Mouse (Mus musculus): ENCODE data around the gene 1700025G04Rik.

DNA sequence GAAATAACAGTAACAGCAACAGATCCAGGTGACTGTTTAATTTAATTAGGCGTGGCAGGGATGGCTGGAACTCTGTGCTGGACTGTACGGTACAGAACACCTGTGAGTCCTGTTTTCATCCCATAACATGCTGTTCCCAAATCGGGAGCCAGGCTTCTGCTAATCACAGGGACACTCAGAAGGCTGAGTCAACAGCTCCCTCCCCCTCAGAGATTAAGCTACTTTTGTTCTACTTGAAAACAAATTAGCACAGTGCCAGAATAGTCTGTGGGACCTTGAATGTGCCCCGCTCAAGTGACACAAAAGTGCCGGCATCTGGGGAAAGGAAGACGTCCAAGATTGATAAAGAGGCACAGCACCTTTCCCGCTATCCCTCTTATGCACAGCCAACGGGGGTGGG is 115.0 kb downstream of the 1700025G04Rik start:
- no peak for TF ChIP-seq CTCF (IDR thresholded peaks at IDR 0.05; ENCODE audit: low read depth, low read length)
- no peak for TF ChIP-seq GATA1 (IDR thresholded peaks at IDR 0.05; ENCODE audit: borderline replicate concordance, low read length)
- TF ChIP-seq TAL1 (conservative IDR thresholded peaks at IDR 0.05; ENCODE audit: low read depth, low read length): no peak

All from G1E (cell line).